Mouse (Mus musculus): ENCODE measurements at regions not wholly inside any gene's neighbourhood (a gene's known extent, or its start where the extent isn't known, plus 50 kb on each side); places are given as distances from the start of the nearest gene placed in this dataset.

- 68% methylated on average over 15 of the region's 15 CpGs for WGBS (ENCODE audit: insufficient replicate concordance)
- Histone ChIP-seq H3K9ac (replicated peaks) (no peak overlapping the region), H3K9me3 (ENCODE audit: control insufficient read depth, low read length) (no peaks in the 10 kb centered on the region), H3K4me2 (ENCODE audit: low read depth) (no peak overlapping the region), H3K27ac (no peak overlapping the region), H3K4me3 (ENCODE audit: insufficient read depth in 1 of 2, low read depth in 2 of 2, low read length in 2 of 2) (no peak overlapping the region), H3K36me3 (replicated peaks; ENCODE audit: control insufficient read depth, insufficient read depth, low read depth) (no peaks in the 10 kb centered on the region), H3K4me1 (replicated peaks; ENCODE audit: control insufficient read depth in 2 of 2, insufficient read depth in 2 of 2, low read length in 1 of 2) (no peaks in the 10 kb centered on the region), H3K27me3 (ENCODE audit: control insufficient read depth, insufficient read depth, low read length) (no peaks in the 10 kb centered on the region)
- no peak for ATAC-seq (ENCODE audit: insufficient read depth)
- DNase-seq (ENCODE audit: low read depth in 3 of 3, low spot score in 3 of 3): no peak
- TF ChIP-seq CTCF (IDR thresholded peaks at IDR 0.05; ENCODE audit: low read depth): no peak
- no peak for TF ChIP-seq EP300 (IDR thresholded peaks at IDR 0.05; ENCODE audit: low read depth)
These were observed 104.2 kb upstream of the Syt6 start for GRCm38 (mm10) chr3:103470586-103471400.

GRCm38 (mm10) chr3:103472598-103472997 lies 102.4 kb upstream of the Syt6 start:
- Histone ChIP-seq H3K27me3 (ENCODE audit: control insufficient read depth, insufficient read depth, low read length) (no peaks in the 10 kb centered on the region), H3K4me3 (ENCODE audit: insufficient read depth in 1 of 2, low read depth in 2 of 2, low read length in 2 of 2) (no peak overlapping the region), H3K9me3 (ENCODE audit: control insufficient read depth, low read length) (no peaks in the 10 kb centered on the region), H3K9ac (replicated peaks) (no peak overlapping the region), H3K36me3 (replicated peaks; ENCODE audit: control insufficient read depth, insufficient read depth, low read depth) (no peaks in the 10 kb centered on the region), H3K27ac (no peak overlapping the region), H3K4me1 (replicated peaks; ENCODE audit: control insufficient read depth in 2 of 2, insufficient read depth in 2 of 2, low read length in 1 of 2) (no peaks in the 10 kb centered on the region), H3K4me2 (ENCODE audit: low read depth) (no peak overlapping the region)
- TF ChIP-seq CTCF (IDR thresholded peaks at IDR 0.05; ENCODE audit: low read depth) (no peak), EP300 (IDR thresholded peaks at IDR 0.05; ENCODE audit: low read depth) (no peak)
- no peak for DNase-seq (ENCODE audit: low read depth in 3 of 3, low spot score in 3 of 3)
- ATAC-seq (ENCODE audit: insufficient read depth): no peak
- 52% methylated on average over 10 of the region's 10 CpGs for WGBS (ENCODE audit: insufficient replicate concordance)

- Histone ChIP-seq H3K27ac (no peak overlapping the region), H3K4me1 (replicated peaks; ENCODE audit: control insufficient read depth in 2 of 2, insufficient read depth in 2 of 2, low read length in 1 of 2) (no peaks in the 10 kb centered on the region), H3K4me3 (ENCODE audit: insufficient read depth in 1 of 2, low read depth in 2 of 2, low read length in 2 of 2) (no peak overlapping the region), H3K9ac (replicated peaks) (no peak overlapping the region), H3K4me2 (ENCODE audit: low read depth) (no peak overlapping the region), H3K27me3 (ENCODE audit: control insufficient read depth, insufficient read depth, low read length) (no peaks in the 10 kb centered on the region), H3K9me3 (ENCODE audit: control insufficient read depth, low read length) (no peaks in the 10 kb centered on the region), H3K36me3 (replicated peaks; ENCODE audit: control insufficient read depth, insufficient read depth, low read depth) (no peaks in the 10 kb centered on the region)
- TF ChIP-seq CTCF (IDR thresholded peaks at IDR 0.05; ENCODE audit: low read depth) (no peak), EP300 (IDR thresholded peaks at IDR 0.05; ENCODE audit: low read depth) (no peak)
- no peak for ATAC-seq (ENCODE audit: insufficient read depth)
- no peak for DNase-seq (ENCODE audit: low read depth in 3 of 3, low spot score in 3 of 3)
- 30% methylated on average over 2 of the region's 2 CpGs for WGBS (ENCODE audit: insufficient replicate concordance)
These were observed 101.7 kb upstream of the Syt6 start for GRCm38 (mm10) chr3:103473336-103473735.

GRCm38 (mm10) chr3:103479845-103480543 lies 95.0 kb upstream of the Syt6 start:
- no peaks in the 10 kb centered on the region for H3K27me3 ChIP-seq (ENCODE audit: control insufficient read depth, insufficient read depth, low read length)
- no peak for TF ChIP-seq EP300 (IDR thresholded peaks at IDR 0.05; ENCODE audit: low read depth)
- no peak for TF ChIP-seq CTCF (IDR thresholded peaks at IDR 0.05; ENCODE audit: low read depth)
- DNase-seq (ENCODE audit: low read depth in 3 of 3, low spot score in 3 of 3) (no peak), ATAC-seq (ENCODE audit: insufficient read depth) (no peak)
- H3K4me2 ChIP-seq (ENCODE audit: low read depth): no peak overlapping the region
- H3K9me3 ChIP-seq (ENCODE audit: control insufficient read depth, low read length): no peaks in the 10 kb centered on the region
- no peaks in the 10 kb centered on the region for H3K36me3 ChIP-seq (replicated peaks; ENCODE audit: control insufficient read depth, insufficient read depth, low read depth)
- no peak overlapping the region for H3K4me3 ChIP-seq (ENCODE audit: insufficient read depth in 1 of 2, low read depth in 2 of 2, low read length in 2 of 2)
- no peaks in the 10 kb centered on the region for H3K4me1 ChIP-seq (replicated peaks; ENCODE audit: control insufficient read depth in 2 of 2, insufficient read depth in 2 of 2, low read length in 1 of 2)
- 57% methylated on average over 2 of the region's 2 CpGs for WGBS (ENCODE audit: insufficient replicate concordance)
- no peak overlapping the region for H3K27ac ChIP-seq
- no peak overlapping the region for H3K9ac ChIP-seq (replicated peaks)

DNA sequence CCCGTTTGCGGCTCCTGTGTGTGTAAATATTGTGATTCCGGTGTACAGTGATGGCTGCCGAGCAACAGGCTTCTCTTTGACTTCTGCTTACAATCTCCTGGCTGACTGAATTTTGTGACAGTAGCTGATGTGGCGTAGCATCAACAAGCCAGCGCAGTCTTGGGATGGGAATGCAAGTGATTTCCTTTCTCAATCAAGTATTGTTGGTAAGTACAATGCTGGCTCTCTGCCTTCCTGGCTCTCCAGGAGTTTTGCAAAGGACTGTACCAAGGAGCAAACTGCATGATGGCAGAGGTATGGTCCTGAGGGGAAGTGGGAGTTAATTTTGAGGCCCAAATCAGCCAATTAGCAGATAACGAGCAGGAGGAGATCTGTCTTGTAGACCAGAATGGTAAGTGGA lies 94.4 kb upstream of the Syt6 start:
- Histone ChIP-seq H3K9me3 (ENCODE audit: control insufficient read depth, low read length) (no peaks in the 10 kb centered on the region), H3K27ac (no peak overlapping the region), H3K36me3 (replicated peaks; ENCODE audit: control insufficient read depth, insufficient read depth, low read depth) (no peaks in the 10 kb centered on the region), H3K4me1 (replicated peaks; ENCODE audit: control insufficient read depth in 2 of 2, insufficient read depth in 2 of 2, low read length in 1 of 2) (no peaks in the 10 kb centered on the region), H3K27me3 (ENCODE audit: control insufficient read depth, insufficient read depth, low read length) (no peaks in the 10 kb centered on the region), H3K9ac (replicated peaks) (no peak overlapping the region), H3K4me2 (ENCODE audit: low read depth) (no peak overlapping the region), H3K4me3 (ENCODE audit: insufficient read depth in 1 of 2, low read depth in 2 of 2, low read length in 2 of 2) (no peak overlapping the region)
- ATAC-seq (ENCODE audit: insufficient read depth) (no peak), DNase-seq (ENCODE audit: low read depth in 3 of 3, low spot score in 3 of 3) (no peak)
- TF ChIP-seq EP300 (IDR thresholded peaks at IDR 0.05; ENCODE audit: low read depth) (no peak), CTCF (IDR thresholded peaks at IDR 0.05; ENCODE audit: low read depth) (no peak)
- 68% methylated on average over 7 of the region's 7 CpGs for WGBS (ENCODE audit: insufficient replicate concordance)
